22 mouse cellular contexts compared by ENCODE assay signal in genomic region chr12:25355217-25355616, GRCm38 (mm10).
A peak's percentile ranks its signal among the peaks of the same experiment; 100 is the strongest.
DNase-seq lines count a peak whose midpoint lies in the region; ATAC-seq and TF ChIP-seq lines count a peak whose summit lies in the region.
"Had no signal": no experiment of that assay in that cellular context is flagged by ENCODE, and none has a peak within 500 bp of the region (broad histone marks: within the 10 kb centered on the region; RNA-seq: fewer than 3 reads in every experiment).

No protein-coding gene starts in this region.

- no peaks in the 10 kb centered on the region for H3K27me3 ChIP-seq in kidney, adult 2 months (replicated peaks; ENCODE audit: control insufficient read depth, insufficient read depth, low read length)
- no peaks in the 10 kb centered on the region for H3K27me3 ChIP-seq in testis, adult 2 months (ENCODE audit: control insufficient read depth, insufficient read depth, low read length)
- H3K27me3 ChIP-seq: embryonic facial prominence, embryonic 13.5 days; hindbrain, embryonic 12.5 days; stomach, embryonic 15.5 days had no signal

- DNase-seq in kidney, adult 2 months, result no peak
- no peak for DNase-seq in kidney, adult 9 months
- no peak for DNase-seq in testis, postnatal 14 days (ENCODE audit: low spot score)
- no peak for DNase-seq in adrenal gland, adult (ENCODE audit: inconsistent age in 2 of 2, low spot score in 1 of 2)
- no peak for DNase-seq in cerebellum, adult 11 months
- DNase-seq: adrenal gland, postnatal 14 days; cerebellum, adult 11-12 months; cerebellum, adult 9-11 months; heart, postnatal 36 days; kidney, postnatal 4 days; lung, postnatal 10 days; right cerebral cortex, postnatal 25 days had no signal

- no peak overlapping the region for H3K27ac ChIP-seq in kidney, adult 2 months (ENCODE audit: insufficient read depth, low read depth, low read length)
- H3K27ac ChIP-seq in testis, adult 2 months (ENCODE audit: control insufficient read depth, insufficient read depth, low read depth, low read length), result no peak overlapping the region
- H3K27ac ChIP-seq: embryonic facial prominence, embryonic 13.5 days; forebrain, embryonic 10.5 days; hindbrain, embryonic 12.5 days; hindbrain, postnatal 0 days; stomach, embryonic 15.5 days had no signal

- H3K36me3 ChIP-seq in kidney, adult 2 months (ENCODE audit: control insufficient read depth, insufficient read depth, low read length), result no peaks in the 10 kb centered on the region
- H3K36me3 ChIP-seq in testis, adult 2 months (ENCODE audit: control insufficient read depth, insufficient read depth, low read length), result no peaks in the 10 kb centered on the region
- H3K36me3 ChIP-seq: embryonic facial prominence, embryonic 13.5 days; forebrain, embryonic 10.5 days; hindbrain, embryonic 12.5 days; stomach, embryonic 15.5 days had no signal

- 0 out of 2 replicates have a peak, but pooled peaks have one; percentile 8 for TF ChIP-seq CTCF in kidney, adult 2 months (conservative IDR thresholded peaks at IDR 0.05; ENCODE audit: insufficient read depth, insufficient read length, low read depth, low read length)
- TF ChIP-seq CTCF in testis, adult 2 months (IDR thresholded peaks at IDR 0.05; ENCODE audit: control insufficient read depth, insufficient read depth, insufficient replicate concordance, low read depth, low read length), result peak; percentile 19; the same call in 1 of the 2 replicates

- H3K4me3 ChIP-seq in kidney, adult 2 months (ENCODE audit: insufficient read depth, low read depth, low read length), result no peak overlapping the region
- no peak overlapping the region for H3K4me3 ChIP-seq in testis, adult 2 months (ENCODE audit: control insufficient read depth, low read depth, low read length)
- H3K4me3 ChIP-seq: embryonic facial prominence, embryonic 13.5 days; forebrain, embryonic 10.5 days; hindbrain, embryonic 12.5 days; stomach, embryonic 15.5 days had no signal

- ATAC-seq in granulocyte monocyte progenitor cell, adult 5-6 weeks (replicated peaks; ENCODE audit: poor library complexity, severe bottlenecking), result 0 out of 2 replicates have a peak, but pooled peaks have one; percentile 35
- ATAC-seq: forebrain, embryonic 16.5 days; hindbrain, postnatal 0 days; intestine, embryonic 16.5 days; midbrain, embryonic 16.5 days had no signal

- TF ChIP-seq POLR2A in kidney, adult 2 months (IDR thresholded peaks at IDR 0.05; ENCODE audit: low read depth, low read length), result no peak
- TF ChIP-seq POLR2A in testis, adult 2 months (IDR thresholded peaks at IDR 0.05; ENCODE audit: control insufficient read depth, low read depth, low read length), result no peak

- no peaks in the 10 kb centered on the region for H3K4me1 ChIP-seq in kidney, adult 2 months (ENCODE audit: control insufficient read depth, insufficient read depth, low read length)
- H3K4me1 ChIP-seq in testis, adult 2 months (ENCODE audit: control insufficient read depth, insufficient read depth, low read length), result no peaks in the 10 kb centered on the region
- H3K4me1 ChIP-seq: embryonic facial prominence, embryonic 13.5 days; forebrain, embryonic 10.5 days; stomach, embryonic 15.5 days had no signal

- WGBS in kidney, adult 2 months, result 61% methylated on average over 1 of the region's 1 CpGs
